Mouse (Mus musculus) liver, adult 2 months (tissue): Measurements from ENCODE around the gene Gm8978. TPM values are rescaled to one million over a fixed set of nuclear protein-coding genes. Genes with fewer than 3 reads are reported as not detected.
A peak's percentile ranks its signal among the peaks of the same experiment; 100 is the strongest.
"Not testable (repeated sequence)": the region's sequence is repeated elsewhere in the genome, so short reads cannot be mapped to it uniquely, and the experiment has no call there.

Experiments used
- DNase-seq: peaks from one replicate; pipeline ENCODE4 v3.0.0-alpha.2; 2011; ENCODE audit warnings: low read depth, low spot score; ENCODE audit errors: extremely low read depth
- H3K27ac ChIP-seq: fragments of 200-500 bp; replicated peaks from 2 replicates; pipeline ENCODE4 v1.5.1; 2012; ENCODE audit warnings: low read depth, mild to moderate bottlenecking, control low read depth, inconsistent platforms, low read length; ENCODE audit not compliant: insufficient read depth
- H3K27me3 ChIP-seq: fragments of 200-500 bp; 2 replicates; pipeline ENCODE4 v1.6.1; 2012; ENCODE audit warnings: mild to moderate bottlenecking, moderate library complexity, low read length, inconsistent platforms; ENCODE audit not compliant: control insufficient read depth, insufficient read depth
- H3K36me3 ChIP-seq: fragments of 200-500 bp; 2 replicates; pipeline ENCODE4 v1.6.1; 2012; ENCODE audit warnings: low read length, inconsistent platforms; ENCODE audit not compliant: control insufficient read depth, insufficient read depth
- H3K4me1 ChIP-seq: fragments of 200-500 bp; 2 replicates; pipeline ENCODE4 v1.6.1; 2011; ENCODE audit warnings: low read length; ENCODE audit not compliant: control insufficient read depth, insufficient read depth
- H3K4me3 ChIP-seq: fragments of 200-500 bp; 2 replicates; pipeline ENCODE4 v1.5.1; 2011; ENCODE audit warnings: low read depth, mild to moderate bottlenecking, control low read depth, low read length, moderate library complexity; ENCODE audit not compliant: insufficient read depth
- H3K79me2 ChIP-seq: fragments of 200-500 bp; 2 replicates; pipeline ENCODE4 v1.6.1; 2012; ENCODE audit warnings: inconsistent platforms, mild to moderate bottlenecking, low read length, moderate library complexity; ENCODE audit not compliant: control insufficient read depth, insufficient read depth
- H3K9ac ChIP-seq: fragments of 200-500 bp; 2 replicates; pipeline ENCODE4 v1.6.1; 2012; ENCODE audit warnings: low read depth, mild to moderate bottlenecking, control low read depth, inconsistent platforms, low read length
- WGBS: fragments of 180-500 bp; shearing (Covaris S2); methylation state at CpG from one replicate; pipeline ENCODE4 v1.1.7; 2018; 5-methylcytosine and 5-hydroxymethylcytosine counted together
- polyA plus RNA-seq: library from polyadenylated mRNA; depleted of rRNA; stranded (reverse); fragments of >200 nt; gene quantifications from 2 replicates; pipeline ENCODE4 v1.2.3, GENCODE M21; 2012; rRNA removed
- total RNA-seq: library from RNA; depleted of rRNA; stranded (reverse); fragments of >200 nt; gene quantifications from 2 replicates; pipeline ENCODE4 v1.2.3, GENCODE M21; 2014; rRNA removed

Gene Gm8978
- not detected in 2 replicates for total RNA-seq
- not detected in 2 replicates for polyA plus RNA-seq

- H3K27ac ChIP-seq, H3K27me3 ChIP-seq, H3K79me2 ChIP-seq, H3K9ac ChIP-seq, DNase-seq, H3K4me3 ChIP-seq, H3K4me1 ChIP-seq, H3K36me3 ChIP-seq: not testable (repeated sequence)
Measured at GRCm38 (mm10) chr19:33625152-33625551, at the start of gene Gm8978. Gm8978 (minus strand) TSS chr19:33625252.

- H3K4me1 ChIP-seq, H3K36me3 ChIP-seq, H3K79me2 ChIP-seq, H3K27me3 ChIP-seq: not testable (repeated sequence)
- Histone ChIP-seq H3K4me3 (peak overlapping the region; percentile 66), H3K9ac (peak overlapping the region; percentile 50), H3K27ac (0 out of 2 replicates have a peak overlapping the region, but pooled peaks have one; percentile 35)
- DNase-seq: peak; percentile 25
- WGBS: 8% methylated on average over 10 of the region's 38 CpGs
Measured at GRCm38 (mm10) chr19:33589626-33590302, 35.3 kb downstream of the Gm8978 start.

- H3K79me2 ChIP-seq, H3K4me1 ChIP-seq, H3K4me3 ChIP-seq, H3K9ac ChIP-seq, H3K36me3 ChIP-seq, H3K27ac ChIP-seq, H3K27me3 ChIP-seq, DNase-seq: not testable (repeated sequence)
- 90% methylated on average over 5 of the region's 5 CpGs for WGBS
Measured at GRCm38 (mm10) chr19:33568551-33568950, 56.5 kb downstream of the Gm8978 start.

Other genes starting within 250 kb of the Gm8978 start
- gene Rnls, start 233.0 kb downstream of the Gm8978 start, total RNA-seq: 0.92 and 1.3 TPM in 2 replicates
- 0.50 and 0.91 TPM in 2 replicates for gene Rnls, start 233.0 kb downstream of the Gm8978 start, polyA plus RNA-seq
- not detected in 2 replicates for gene Lipo4, start 107.5 kb downstream of the Gm8978 start, total RNA-seq
- gene Lipo4, start 107.5 kb downstream of the Gm8978 start, polyA plus RNA-seq: not detected in 2 replicates
- gene Lipo2, start 126.1 kb upstream of the Gm8978 start, total RNA-seq: not detected in 2 replicates
- not detected in 2 replicates for gene Lipo2, start 126.1 kb upstream of the Gm8978 start, polyA plus RNA-seq
- gene Lipo3, start 136.7 kb upstream of the Gm8978 start, total RNA-seq: 3.7 and 4.1 TPM in 2 replicates
- 0.81 and 0.85 TPM in 2 replicates for gene Lipo3, start 136.7 kb upstream of the Gm8978 start, polyA plus RNA-seq
- gene Lipo1, start 162.2 kb upstream of the Gm8978 start, total RNA-seq: not detected in 2 replicates
- not detected in 2 replicates for gene Lipo1, start 162.2 kb upstream of the Gm8978 start, polyA plus RNA-seq